Mouse (Mus musculus): ENCODE results near the gene Alkbh2.

GRCm38 (mm10) chr5:114091057-114091807, 36.8 kb downstream of the Alkbh2 start, which contains the start of gene Svop:
- TF ChIP-seq CTCF (IDR thresholded peaks at IDR 0.05 in 2 of 3, conservative IDR thresholded peaks at IDR 0.05 in 1 of 3; ENCODE audit: control insufficient read depth in 1 of 3, insufficient read depth in 1 of 3, low read depth in 2 of 3, low read length in 3 of 3, poor library complexity in 1 of 3, severe bottlenecking in 1 of 3): no peak
- TF ChIP-seq USF1 (IDR thresholded peaks at IDR 0.05; ENCODE audit: low read depth, low read length): no peak
- no peak for TF ChIP-seq MYB (IDR thresholded peaks at IDR 0.05; ENCODE audit: low read depth, low read length)

All from MEL (cell line).